12 mouse cellular contexts compared by ENCODE assay signal in the genomic region with DNA sequence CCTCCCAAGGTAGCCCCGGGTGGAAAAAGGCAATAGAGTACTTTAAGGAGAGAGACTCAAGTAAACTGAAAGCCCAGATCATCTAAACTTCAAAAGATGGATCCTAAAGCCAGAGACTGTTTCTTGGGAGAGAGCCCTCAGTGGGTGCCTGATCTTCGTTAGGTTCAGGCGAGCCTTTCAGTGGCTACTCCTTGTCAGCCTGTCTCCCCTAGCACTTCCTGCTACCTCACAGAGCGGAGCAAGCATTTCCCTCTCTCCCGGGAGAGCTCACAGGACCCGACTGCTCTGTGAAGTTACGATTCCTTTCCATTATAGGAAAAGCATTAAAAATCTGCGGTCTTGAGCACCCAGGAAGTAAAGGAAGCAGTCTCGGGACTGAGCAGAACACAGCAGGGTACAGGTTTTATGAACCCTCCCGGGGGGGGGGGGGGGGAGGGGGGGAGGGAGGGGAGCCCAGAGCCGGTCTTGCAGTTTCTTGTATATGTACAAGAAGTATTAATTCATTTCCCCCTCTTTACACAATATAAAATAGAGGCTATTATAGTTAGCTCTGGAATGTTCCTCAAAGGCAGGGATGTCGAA. TPM values are rescaled to one million over a fixed set of nuclear protein-coding genes. Genes with fewer than 3 reads are reported as not detected.
DNase-seq lines count a peak whose midpoint lies in the region; ATAC-seq lines count a peak whose summit lies in the region.
"Had no signal": no experiment of that assay in that cellular context is flagged by ENCODE, and none has a peak within 500 bp of the region (broad histone marks: within the 10 kb centered on the region; RNA-seq: fewer than 3 reads in every experiment).

No protein-coding gene starts in this region.

- H3K36me3 ChIP-seq in heart, embryonic 12.5 days, result peaks cover 7% of the 10 kb centered on the region
- H3K36me3 ChIP-seq in heart, embryonic 16.5 days (ENCODE audit: control insufficient read depth, insufficient read depth), result peaks cover 6% of the 10 kb centered on the region; the same call in 1 of the 2 replicates
- H3K36me3 ChIP-seq in liver, embryonic 16.5 days (ENCODE audit: control insufficient read depth, insufficient read depth), result no peaks in the 10 kb centered on the region
- no peaks in the 10 kb centered on the region for H3K36me3 ChIP-seq in midbrain, embryonic 14.5 days (ENCODE audit: control insufficient read depth, insufficient read depth, low read length)

- DNase-seq in heart, adult 9 months (ENCODE audit: low spot score in 2 of 2), result no peak
- peak; percentile 34 for DNase-seq in CD4-positive, CD25-positive, alpha-beta regulatory T cell, adult 2 months (ENCODE audit: low read depth, low spot score)
- DNase-seq in left cerebral cortex, adult 18-20 months (ENCODE audit: low spot score in 2 of 2), result no peak
- no peak for DNase-seq in testis, postnatal 14 days (ENCODE audit: low spot score)
- DNase-seq in midbrain, embryonic 14.5 days, result no peak
- DNase-seq: adrenal gland, postnatal 25 days; gastrocnemius, postnatal 36 days; layer of hippocampus, postnatal 36 days had no signal

- no peak overlapping the region for H3K4me3 ChIP-seq in heart, embryonic 12.5 days
- H3K4me3 ChIP-seq in heart, embryonic 16.5 days (ENCODE audit: low read length), result no peak overlapping the region
- no peak overlapping the region for H3K4me3 ChIP-seq in liver, embryonic 16.5 days (ENCODE audit: low read depth, low read length)
- no peak overlapping the region for H3K4me3 ChIP-seq in midbrain, embryonic 14.5 days (replicated peaks; ENCODE audit: low read depth, low read length)

- H3K27me3 ChIP-seq in heart, embryonic 12.5 days (replicated peaks), result no peaks in the 10 kb centered on the region
- H3K27me3 ChIP-seq in heart, embryonic 16.5 days (ENCODE audit: control insufficient read depth, insufficient read depth, low read length), result no peaks in the 10 kb centered on the region
- no peaks in the 10 kb centered on the region for H3K27me3 ChIP-seq in liver, embryonic 16.5 days (ENCODE audit: control insufficient read depth, insufficient read depth, low read depth, low read length)
- H3K27me3 ChIP-seq in midbrain, embryonic 14.5 days (ENCODE audit: control insufficient read depth, insufficient read depth, low read length), result no peaks in the 10 kb centered on the region
- H3K27me3 ChIP-seq: CH12.LX had no signal

- no peak overlapping the region for H3K9ac ChIP-seq in heart, embryonic 12.5 days
- peak overlapping the region; percentile 26 for H3K9ac ChIP-seq in heart, embryonic 16.5 days (ENCODE audit: low read length)
- peak overlapping the region; percentile 5; the same call in 1 of the 2 replicates for H3K9ac ChIP-seq in liver, embryonic 16.5 days (ENCODE audit: low read depth, low read length)
- no peak overlapping the region for H3K9ac ChIP-seq in midbrain, embryonic 14.5 days (replicated peaks; ENCODE audit: low read length)

- H3K4me2 ChIP-seq in heart, embryonic 12.5 days, result peak overlapping the region; percentile 47
- H3K4me2 ChIP-seq in heart, embryonic 16.5 days (ENCODE audit: low read depth, low read length), result peak overlapping the region; percentile 39
- peak overlapping the region; percentile 51 for H3K4me2 ChIP-seq in liver, embryonic 16.5 days (ENCODE audit: low read depth, low read length)
- H3K4me2 ChIP-seq in midbrain, embryonic 14.5 days (ENCODE audit: low read length), result no peak overlapping the region

- H3K4me1 ChIP-seq in heart, embryonic 12.5 days (replicated peaks), result peaks cover 18% of the 10 kb centered on the region
- H3K4me1 ChIP-seq in heart, embryonic 16.5 days (ENCODE audit: control insufficient read depth, insufficient read depth, low read length), result peaks cover 12% of the 10 kb centered on the region
- no peaks in the 10 kb centered on the region; the same call in 1 of the 2 replicates for H3K4me1 ChIP-seq in liver, embryonic 16.5 days (ENCODE audit: control insufficient read depth, low read depth, low read length)
- H3K4me1 ChIP-seq in midbrain, embryonic 14.5 days (ENCODE audit: control insufficient read depth, insufficient read depth, low read length), result no peaks in the 10 kb centered on the region

- H3K9me3 ChIP-seq in heart, embryonic 12.5 days (replicated peaks), result 0 out of 2 replicates have a peak, but pooled peaks cover 2% of the 10 kb centered on the region
- H3K9me3 ChIP-seq in heart, embryonic 16.5 days (replicated peaks; ENCODE audit: control insufficient read depth, low read length), result peaks cover 7% of the 10 kb centered on the region
- no peaks in the 10 kb centered on the region for H3K9me3 ChIP-seq in liver, embryonic 16.5 days (replicated peaks; ENCODE audit: control insufficient read depth, low read length)
- 0 out of 2 replicates have a peak, but pooled peaks cover 2% of the 10 kb centered on the region for H3K9me3 ChIP-seq in midbrain, embryonic 14.5 days (ENCODE audit: control insufficient read depth, low read length)

- peak overlapping the region; percentile 69 for H3K27ac ChIP-seq in heart, embryonic 12.5 days (ENCODE audit: poor library complexity, severe bottlenecking)
- peak overlapping the region; percentile 69 for H3K27ac ChIP-seq in heart, embryonic 16.5 days (ENCODE audit: low read length)
- H3K27ac ChIP-seq in liver, embryonic 16.5 days (ENCODE audit: low read length), result no peak overlapping the region
- no peak overlapping the region for H3K27ac ChIP-seq in midbrain, embryonic 14.5 days (replicated peaks; ENCODE audit: low read depth, low read length)

- 29% methylated on average over 12 of the region's 12 CpGs for WGBS in heart, embryonic 12.5 days
- WGBS in heart, embryonic 16.5 days, result 29% methylated on average over 11 of the region's 12 CpGs
- WGBS in liver, embryonic 16.5 days (ENCODE audit: insufficient replicate concordance), result 22% methylated on average over 11 of the region's 12 CpGs
- WGBS in midbrain, embryonic 14.5 days, result 49% methylated on average over 12 of the region's 12 CpGs

- no peak for ATAC-seq in heart, embryonic 12.5 days (ENCODE audit: insufficient number of reproducible peaks, low FRiP score)
- ATAC-seq in heart, embryonic 16.5 days (replicated peaks; ENCODE audit: extremely low read depth, insufficient read depth, low FRiP score), result no peak
- no peak for ATAC-seq in liver, embryonic 16.5 days (ENCODE audit: low read depth)
- no peak for ATAC-seq in midbrain, embryonic 14.5 days (ENCODE audit: low FRiP score, low TSS enrichment)

RNA-seq across cellular contexts. Expression of gene Ralbp1, which starts 20.8 kb away (rescaled TPM):
- polyA plus RNA-seq in heart, embryonic 12.5 days (2016; fragmentation: Nextera tagmentation; extraction: Ambion mirVana), result 40.9 and 41.1 TPM in 2 replicates
- polyA plus RNA-seq in heart, embryonic 16.5 days (2015; fragmentation: Nextera tagmentation; extraction: Ambion mirVana), result 53.7 and 54.8 TPM in 2 replicates
- 35.4 and 37.7 TPM in 2 replicates for polyA plus RNA-seq in liver, embryonic 16.5 days (2015; fragmentation: Nextera tagmentation; extraction: Ambion mirVana)
- 10 to 100 TPM; 66.9 to 74.0 TPM for total RNA-seq in left cerebral cortex, adult 18-20 months (2021)
- 38.5 and 54.0 TPM in 2 replicates for polyA plus RNA-seq in midbrain, embryonic 14.5 days (2014; fragmentation: Nextera tagmentation; extraction: Ambion mirVana)

RNA-seq across cellular contexts. Expression of gene Twsg1, which starts 44.6 kb away (rescaled TPM):
- polyA plus RNA-seq in heart, embryonic 12.5 days (2016; fragmentation: Nextera tagmentation; extraction: Ambion mirVana), result 109 TPM in 2 replicates
- polyA plus RNA-seq in heart, embryonic 16.5 days (2015; fragmentation: Nextera tagmentation; extraction: Ambion mirVana), result 101 and 105 TPM in 2 replicates
- 16.0 and 16.9 TPM in 2 replicates for polyA plus RNA-seq in liver, embryonic 16.5 days (2015; fragmentation: Nextera tagmentation; extraction: Ambion mirVana)
- 10 to 100 TPM; 21.1 to 27.3 TPM for total RNA-seq in left cerebral cortex, adult 18-20 months (2021)
- 53.1 and 71.4 TPM in 2 replicates for polyA plus RNA-seq in midbrain, embryonic 14.5 days (2014; fragmentation: Nextera tagmentation; extraction: Ambion mirVana)

Comparison
In these comparisons a context has a peak if more than half of its experiments do, and no peak if none do; other contexts are left out.
1. H3K9ac ChIP-seq: peak in heart, embryonic 16.5 days (single experiment) and liver, embryonic 16.5 days (single experiment); none in heart, embryonic 12.5 days (single experiment) and midbrain, embryonic 14.5 days (single experiment).
2. H3K27ac ChIP-seq: peak in heart, embryonic 12.5 days (single experiment) and heart, embryonic 16.5 days (single experiment); none in liver, embryonic 16.5 days (single experiment) and midbrain, embryonic 14.5 days (single experiment).